Mouse (Mus musculus) kidney, adult 11 months (tissue): ENCODE measurements around the gene Mex3a.

Source experiments
- DNase-seq: peaks from one replicate; pipeline ENCODE4 v3.0.0; 2022

Gene Mex3a

GRCm38 (mm10) chr3:88530082-88530864, 1.9 kb upstream of the Mex3a start:
- DNase-seq = no peak

GRCm38 (mm10) chr3:88531348-88532298, 572 bp upstream of the Mex3a start:
- peak; percentile 84 for DNase-seq

GRCm38 (mm10) chr3:88532689-88533511, 705 bp downstream of the Mex3a start:
- DNase-seq = no peak

- no peak for DNase-seq
These were observed 1.5 kb downstream of the Mex3a start for GRCm38 (mm10) chr3:88533706-88534105.

GRCm38 (mm10) chr3:88535005-88535404, 2.8 kb downstream of the Mex3a start:
- no peak for DNase-seq

GRCm38 (mm10) chr3:88535527-88535926, 3.3 kb downstream of the Mex3a start:
- no peak for DNase-seq

GRCm38 (mm10) chr3:88536103-88536930, 4.1 kb downstream of the Mex3a start:
- DNase-seq = peak; percentile 85

- no peak for DNase-seq
These were observed 5.0 kb downstream of the Mex3a start for GRCm38 (mm10) chr3:88537146-88537545.

- DNase-seq = no peak
These were observed 6.3 kb downstream of the Mex3a start for GRCm38 (mm10) chr3:88538271-88539145.

GRCm38 (mm10) chr3:88539397-88539796, 7.2 kb downstream of the Mex3a start:
- DNase-seq = no peak

GRCm38 (mm10) chr3:88540085-88540484, 7.9 kb downstream of the Mex3a start:
- no peak for DNase-seq

GRCm38 (mm10) chr3:88541622-88542401, 9.6 kb downstream of the Mex3a start:
- DNase-seq = no peak

GRCm38 (mm10) chr3:88542486-88542885, 10.3 kb downstream of the Mex3a start:
- DNase-seq = no peak

GRCm38 (mm10) chr3:88543174-88543573, 11.0 kb downstream of the Mex3a start:
- no peak for DNase-seq

GRCm38 (mm10) chr3:88543651-88544410, 11.6 kb downstream of the Mex3a start:
- no peak for DNase-seq

- DNase-seq = no peak
These were observed 12.3 kb downstream of the Mex3a start for GRCm38 (mm10) chr3:88544514-88544913.

GRCm38 (mm10) chr3:88544955-88545591, 12.9 kb downstream of the Mex3a start:
- DNase-seq = no peak

- DNase-seq = no peak
These were observed 14.7 kb downstream of the Mex3a start for GRCm38 (mm10) chr3:88546674-88547418.
